In the genomic region with DNA sequence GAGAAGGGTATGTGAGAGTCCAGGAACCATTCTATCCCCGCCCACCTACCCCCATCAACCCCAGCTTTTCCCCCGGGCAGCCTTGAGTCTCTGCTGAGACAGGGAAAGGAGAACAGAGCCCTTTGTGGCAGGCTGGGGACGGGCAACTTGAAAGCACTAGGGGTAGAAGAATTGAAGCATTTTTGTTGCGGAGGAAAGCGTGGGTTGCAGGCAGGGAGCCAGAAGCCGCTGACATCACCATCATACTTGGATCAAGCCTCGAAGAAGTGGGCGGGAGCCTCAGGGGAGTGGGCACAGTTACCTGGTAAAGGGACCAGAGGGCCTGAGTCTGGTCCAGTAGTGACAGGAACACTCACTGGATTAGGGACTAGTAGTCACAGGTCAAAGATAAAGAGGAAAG, we compare ENCODE assay signal across 13 mouse cellular contexts. TPM values are rescaled to one million over a fixed set of nuclear protein-coding genes. Genes with fewer than 3 reads are reported as not detected.
DNase-seq lines count a peak whose midpoint lies in the region; TF ChIP-seq lines count a peak whose summit lies in the region.
"Had no signal": no experiment of that assay in that cellular context is flagged by ENCODE, and none has a peak within 500 bp of the region (broad histone marks: within the 10 kb centered on the region; RNA-seq: fewer than 3 reads in every experiment).

No protein-coding gene starts in this region.

- TF ChIP-seq CTCF in testis, adult 2 months (IDR thresholded peaks at IDR 0.05; ENCODE audit: control insufficient read depth, insufficient read depth, insufficient replicate concordance, low read depth, low read length): no peak

- no peaks in the 10 kb centered on the region for H3K27me3 ChIP-seq in testis, adult 2 months (ENCODE audit: control insufficient read depth, insufficient read depth, low read length)
- H3K27me3 ChIP-seq: hindbrain, embryonic 12.5 days had no signal

- H3K4me1 ChIP-seq in testis, adult 2 months (ENCODE audit: control insufficient read depth, insufficient read depth, low read length): peaks cover 3% of the 10 kb centered on the region

- H3K36me3 ChIP-seq in testis, adult 2 months (ENCODE audit: control insufficient read depth, insufficient read depth, low read length): no peaks in the 10 kb centered on the region
- H3K36me3 ChIP-seq: heart, embryonic 10.5 days; hindbrain, embryonic 12.5 days had no signal

- no peak for TF ChIP-seq POLR2A in testis, adult 2 months (IDR thresholded peaks at IDR 0.05; ENCODE audit: control insufficient read depth, low read depth, low read length)

- DNase-seq in cerebellum, postnatal 10 days: peak; percentile 31 to 37
- DNase-seq in cerebellum, adult 11 months: no peak
- DNase-seq in testis, postnatal 14 days (ENCODE audit: low spot score): no peak
- peak; percentile 16 for DNase-seq in left cerebral cortex, adult 11 months (ENCODE audit: low spot score)
- peak; percentile 27 to 36 for DNase-seq in right cerebral cortex, postnatal 36 days (ENCODE audit: low spot score in 2 of 2)
- DNase-seq in adipocyte (ENCODE audit: low spot score): no peak
- no peak for DNase-seq in cerebellum, adult 9-11 months
- DNase-seq: kidney, adult 9 months; lung, postnatal 14 days; midbrain, embryonic 14.5 days had no signal

- H3K4me3 ChIP-seq in testis, adult 2 months (ENCODE audit: control insufficient read depth, low read depth, low read length): peak overlapping the region; percentile 80
- H3K4me3 ChIP-seq: heart, embryonic 10.5 days; hindbrain, embryonic 12.5 days had no signal

- no peak overlapping the region for H3K27ac ChIP-seq in testis, adult 2 months (ENCODE audit: control insufficient read depth, insufficient read depth, low read depth, low read length)
- H3K27ac ChIP-seq: heart, embryonic 10.5 days; hindbrain, embryonic 12.5 days had no signal

RNA-seq across cellular contexts. Expression of a gene that starts 23.1 kb away (rescaled TPM):
- polyA plus RNA-seq in testis, adult 2 months (2012; rRNA removed): 0.46 and 2.1 TPM in 2 replicates

RNA-seq across cellular contexts. Expression of a gene that starts 36.5 kb away (rescaled TPM):
- 10.1 and 11.6 TPM in 2 replicates for polyA plus RNA-seq in testis, adult 2 months (2012; rRNA removed)

Comparison
In these comparisons a context has a peak if more than half of its experiments do, and no peak if none do; other contexts are left out.
1. DNase-seq: peak in cerebellum, postnatal 10 days (2 of 2), left cerebral cortex, adult 11 months (single experiment) and right cerebral cortex, postnatal 36 days (2 of 2); none in cerebellum, adult 11 months (single experiment), testis, postnatal 14 days (single experiment), adipocyte (single experiment) and cerebellum, adult 9-11 months (single experiment).